Comparison of ENCODE assay signal across 17 mouse cellular contexts in the genomic region with DNA sequence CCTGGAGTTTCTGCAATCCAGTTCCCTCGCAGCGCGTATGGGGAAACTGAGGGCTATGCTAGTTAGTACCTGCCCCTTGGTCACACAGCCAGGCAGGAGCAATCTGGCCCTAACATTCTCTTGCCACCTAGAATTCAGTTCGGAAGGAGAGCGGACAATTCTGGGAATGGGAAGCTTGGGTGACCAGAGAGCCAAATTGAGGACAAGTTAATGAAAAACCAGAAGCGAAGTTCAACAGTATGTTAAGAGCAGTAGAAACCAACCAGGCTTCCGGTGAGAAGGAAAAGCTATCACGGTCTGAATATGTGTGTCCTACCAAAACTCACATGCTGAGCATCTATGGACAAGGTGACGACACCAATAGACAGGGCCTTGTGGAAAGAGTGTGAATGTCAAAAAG. TPM values are rescaled to one million over a fixed set of nuclear protein-coding genes. Genes with fewer than 3 reads are reported as not detected.
DNase-seq lines count a peak whose midpoint lies in the region; ATAC-seq lines count a peak whose summit lies in the region.
"Had no signal": no experiment of that assay in that cellular context is flagged by ENCODE, and none has a peak within 500 bp of the region (broad histone marks: within the 10 kb centered on the region; RNA-seq: fewer than 3 reads in every experiment).

No protein-coding gene starts in this region.

- WGBS in intestine, embryonic 15.5 days: 78% methylated on average over 9 of the region's 9 CpGs
- 71% methylated on average over 9 of the region's 9 CpGs for WGBS in kidney, embryonic 15.5 days
- WGBS in liver, embryonic 15.5 days (ENCODE audit: insufficient replicate concordance): 70% methylated on average over 9 of the region's 9 CpGs
- WGBS in forebrain, embryonic 16.5 days: 97% methylated on average over 9 of the region's 9 CpGs
- WGBS in midbrain, embryonic 13.5 days: 93% methylated on average over 9 of the region's 9 CpGs

- H3K27ac ChIP-seq in intestine, embryonic 15.5 days: no peak overlapping the region
- peak overlapping the region; percentile 78 for H3K27ac ChIP-seq in kidney, embryonic 15.5 days
- H3K27ac ChIP-seq in liver, embryonic 15.5 days (replicated peaks): peak overlapping the region; percentile 67
- H3K27ac ChIP-seq in forebrain, embryonic 16.5 days (ENCODE audit: low read length): no peak overlapping the region
- H3K27ac ChIP-seq in midbrain, embryonic 13.5 days: no peak overlapping the region
- H3K27ac ChIP-seq: forebrain, embryonic 12.5 days; heart, embryonic 10.5 days; limb, embryonic 15.5 days had no signal

- no peaks in the 10 kb centered on the region for H3K27me3 ChIP-seq in intestine, embryonic 15.5 days (replicated peaks)
- H3K27me3 ChIP-seq in kidney, embryonic 15.5 days: no peaks in the 10 kb centered on the region
- H3K27me3 ChIP-seq in liver, embryonic 15.5 days: no peaks in the 10 kb centered on the region
- H3K27me3 ChIP-seq in forebrain, embryonic 16.5 days (replicated peaks; ENCODE audit: control insufficient read depth, insufficient read depth, low read length): no peaks in the 10 kb centered on the region
- H3K27me3 ChIP-seq in midbrain, embryonic 13.5 days: no peaks in the 10 kb centered on the region
- H3K27me3 ChIP-seq: forebrain, embryonic 12.5 days; limb, embryonic 15.5 days; Patski had no signal

- no peak overlapping the region for H3K9ac ChIP-seq in intestine, embryonic 15.5 days
- no peak overlapping the region for H3K9ac ChIP-seq in kidney, embryonic 15.5 days
- no peak overlapping the region for H3K9ac ChIP-seq in liver, embryonic 15.5 days
- H3K9ac ChIP-seq in forebrain, embryonic 16.5 days (replicated peaks; ENCODE audit: low read depth, low read length): no peak overlapping the region
- H3K9ac ChIP-seq in midbrain, embryonic 13.5 days (replicated peaks): no peak overlapping the region
- H3K9ac ChIP-seq: forebrain, embryonic 12.5 days; limb, embryonic 15.5 days had no signal

- 0 out of 2 replicates have a peak overlapping the region, but pooled peaks have one; percentile 34 for H3K4me2 ChIP-seq in intestine, embryonic 15.5 days (replicated peaks)
- peak overlapping the region; percentile 48 for H3K4me2 ChIP-seq in kidney, embryonic 15.5 days
- peak overlapping the region; percentile 40 for H3K4me2 ChIP-seq in liver, embryonic 15.5 days
- H3K4me2 ChIP-seq in forebrain, embryonic 16.5 days (ENCODE audit: low read length): no peak overlapping the region
- H3K4me2 ChIP-seq in midbrain, embryonic 13.5 days (replicated peaks): no peak overlapping the region
- H3K4me2 ChIP-seq: forebrain, embryonic 12.5 days; limb, embryonic 15.5 days had no signal

- no peaks in the 10 kb centered on the region for H3K9me3 ChIP-seq in intestine, embryonic 15.5 days
- H3K9me3 ChIP-seq in kidney, embryonic 15.5 days (replicated peaks): no peaks in the 10 kb centered on the region
- H3K9me3 ChIP-seq in liver, embryonic 15.5 days (replicated peaks): no peaks in the 10 kb centered on the region
- 0 out of 2 replicates have a peak, but pooled peaks cover 3% of the 10 kb centered on the region for H3K9me3 ChIP-seq in forebrain, embryonic 16.5 days (ENCODE audit: control insufficient read depth, low read length)
- H3K9me3 ChIP-seq in midbrain, embryonic 13.5 days: no peaks in the 10 kb centered on the region
- H3K9me3 ChIP-seq: forebrain, embryonic 12.5 days; heart, embryonic 10.5 days; limb, embryonic 15.5 days had no signal

- no peaks in the 10 kb centered on the region for H3K36me3 ChIP-seq in intestine, embryonic 15.5 days
- H3K36me3 ChIP-seq in kidney, embryonic 15.5 days: no peaks in the 10 kb centered on the region
- H3K36me3 ChIP-seq in liver, embryonic 15.5 days (replicated peaks): no peaks in the 10 kb centered on the region
- H3K36me3 ChIP-seq in forebrain, embryonic 16.5 days (ENCODE audit: control insufficient read depth, insufficient read depth): no peaks in the 10 kb centered on the region
- H3K36me3 ChIP-seq in midbrain, embryonic 13.5 days: no peaks in the 10 kb centered on the region
- H3K36me3 ChIP-seq: forebrain, embryonic 12.5 days; heart, embryonic 10.5 days; limb, embryonic 15.5 days had no signal

- H3K4me1 ChIP-seq in intestine, embryonic 15.5 days (replicated peaks): peaks cover 8% of the 10 kb centered on the region
- peaks cover 46% of the 10 kb centered on the region for H3K4me1 ChIP-seq in kidney, embryonic 15.5 days
- peaks cover 23% of the 10 kb centered on the region for H3K4me1 ChIP-seq in liver, embryonic 15.5 days (replicated peaks)
- no peaks in the 10 kb centered on the region for H3K4me1 ChIP-seq in forebrain, embryonic 16.5 days (replicated peaks; ENCODE audit: control insufficient read depth, insufficient read depth, low read length)
- H3K4me1 ChIP-seq in midbrain, embryonic 13.5 days (replicated peaks): no peaks in the 10 kb centered on the region
- H3K4me1 ChIP-seq: forebrain, embryonic 12.5 days; limb, embryonic 15.5 days had no signal

- DNase-seq in kidney, adult 11 months: peak; percentile 42
- DNase-seq in kidney, postnatal 4 days: no peak
- DNase-seq in urinary bladder, postnatal 25 days (ENCODE audit: low spot score): no peak
- DNase-seq: adrenal gland, adult 8-10 months; cerebellum, adult 9-11 months; gastrocnemius, postnatal 10 days; right cerebral cortex, postnatal 14 days; thymus, postnatal 36 days had no signal

- no peak for ATAC-seq in intestine, embryonic 15.5 days
- ATAC-seq in kidney, embryonic 15.5 days (replicated peaks; ENCODE audit: low FRiP score): peak; percentile 15; the same call in 1 of the 2 replicates
- no peak for ATAC-seq in liver, embryonic 15.5 days (ENCODE audit: insufficient read depth)
- ATAC-seq in forebrain, embryonic 16.5 days: no peak
- ATAC-seq in midbrain, embryonic 13.5 days: no peak
- ATAC-seq: Patski had no signal

- no peak overlapping the region for H3K4me3 ChIP-seq in intestine, embryonic 15.5 days (replicated peaks)
- no peak overlapping the region for H3K4me3 ChIP-seq in kidney, embryonic 15.5 days (replicated peaks)
- no peak overlapping the region for H3K4me3 ChIP-seq in liver, embryonic 15.5 days (replicated peaks)
- H3K4me3 ChIP-seq in forebrain, embryonic 16.5 days (replicated peaks; ENCODE audit: low read length): no peak overlapping the region
- no peak overlapping the region for H3K4me3 ChIP-seq in midbrain, embryonic 13.5 days (replicated peaks)
- H3K4me3 ChIP-seq: forebrain, embryonic 12.5 days; heart, embryonic 10.5 days; limb, embryonic 15.5 days had no signal

RNA-seq across cellular contexts. Expression of a gene that starts 34.6 kb away (rescaled TPM):
- 474 and 475 TPM in 2 replicates for polyA plus RNA-seq in intestine, embryonic 15.5 days (2015; fragmentation: Nextera tagmentation; extraction: Ambion mirVana)
- polyA plus RNA-seq in kidney, embryonic 15.5 days (2015; fragmentation: Nextera tagmentation; extraction: Ambion mirVana): 543 and 552 TPM in 2 replicates
- 90.5 and 100 TPM in 2 replicates for polyA plus RNA-seq in liver, embryonic 15.5 days (2015; fragmentation: Nextera tagmentation; extraction: Ambion mirVana)
- 611 and 637 TPM in 2 replicates for polyA plus RNA-seq in forebrain, embryonic 16.5 days (2015; fragmentation: Nextera tagmentation; extraction: Ambion mirVana)
- 616 and 667 TPM in 2 replicates for polyA plus RNA-seq in midbrain, embryonic 13.5 days (2015; fragmentation: Nextera tagmentation; extraction: Ambion mirVana)

Comparison
In these comparisons a context has a peak if more than half of its experiments do, and no peak if none do; other contexts are left out.
1. H3K27ac ChIP-seq: peak in kidney, embryonic 15.5 days (single experiment) and liver, embryonic 15.5 days (single experiment); none in intestine, embryonic 15.5 days (single experiment), forebrain, embryonic 16.5 days (single experiment) and midbrain, embryonic 13.5 days (single experiment).
2. H3K4me2 ChIP-seq: peak in intestine, embryonic 15.5 days (single experiment), kidney, embryonic 15.5 days (single experiment) and liver, embryonic 15.5 days (single experiment); none in forebrain, embryonic 16.5 days (single experiment) and midbrain, embryonic 13.5 days (single experiment).